Mouse (Mus musculus): ENCODE data around the gene Akr1c18.

Akr1c18 gene

DNA sequence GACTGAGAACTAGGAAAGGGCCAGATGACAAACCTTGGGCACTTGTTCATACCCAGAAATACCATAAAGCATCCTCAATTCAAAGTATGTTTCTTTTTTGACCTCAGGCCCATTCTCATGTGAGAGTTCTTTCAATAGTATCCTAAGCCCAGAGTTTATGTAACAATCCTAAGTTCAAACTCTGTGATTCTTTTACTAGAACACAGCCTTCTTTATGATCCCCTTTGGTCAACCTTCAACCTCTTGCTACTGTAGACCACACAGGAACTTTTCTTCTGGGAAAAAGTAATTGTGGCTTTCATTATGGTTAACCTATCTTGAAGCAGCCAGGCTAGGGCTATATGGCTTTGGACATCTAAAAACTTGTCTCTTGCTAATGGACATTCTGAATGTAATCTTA is 48.8 kb downstream of the Akr1c18 start:
- no peak for DNase-seq

All from cerebellum, adult 9-11 months (tissue).